Mouse (Mus musculus): ENCODE results near the gene Mrpl39.

Gene Mrpl39

GRCm38 (mm10) chr16:84744703-84745490 lies 9.4 kb upstream of the Mrpl39 start:
- DNase-seq (ENCODE audit: low spot score): no peak

DNA sequence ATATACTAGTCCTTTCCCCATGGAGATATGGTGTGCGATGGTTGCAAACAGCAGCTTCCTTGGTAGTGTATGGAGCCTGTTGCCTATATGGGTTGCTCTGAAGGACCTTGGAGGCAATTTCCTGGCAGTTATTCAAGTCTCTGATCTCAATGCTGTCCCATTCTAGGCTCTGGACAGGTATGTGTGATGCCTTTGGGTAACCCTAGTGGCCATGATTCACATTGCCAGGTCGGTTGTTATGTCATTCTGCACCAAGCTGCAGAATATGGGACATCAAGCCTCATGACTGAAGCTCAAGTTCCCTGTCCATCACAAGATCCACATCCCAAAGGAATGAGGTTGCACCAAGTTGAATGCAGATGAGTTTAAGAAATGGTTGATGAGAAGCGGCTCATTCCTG lies 1.8 kb upstream of the Mrpl39 start:
- DNase-seq (ENCODE audit: low spot score): no peak

- no peak for DNase-seq (ENCODE audit: low spot score)
Observed at GRCm38 (mm10) chr16:84734806-84735165, 756 bp downstream of the Mrpl39 start.

- DNase-seq (ENCODE audit: low spot score): no peak
Observed at GRCm38 (mm10) chr16:84720670-84721069, 14.9 kb downstream of the Mrpl39 start.

DNA sequence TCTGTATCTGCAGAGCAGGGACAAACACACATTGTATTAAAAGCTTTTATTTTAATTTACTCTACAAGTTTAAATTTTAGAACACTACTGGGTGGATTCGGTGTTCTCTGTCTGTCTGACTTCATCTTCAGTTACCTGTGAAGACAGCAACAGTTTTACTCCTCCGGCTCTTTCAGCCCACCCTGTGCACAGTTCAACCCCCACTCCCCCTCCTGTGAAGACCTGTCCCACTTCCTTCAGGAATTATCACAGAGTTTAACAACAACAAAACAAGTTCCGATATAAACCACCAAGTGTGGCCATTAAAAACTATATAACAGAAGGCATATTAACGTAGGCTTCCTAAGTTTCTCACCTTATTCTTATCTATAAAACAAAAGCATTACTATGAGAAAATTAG lies 17.3 kb downstream of the Mrpl39 start:
- no peak for DNase-seq (ENCODE audit: low spot score)

- DNase-seq (ENCODE audit: low spot score): no peak
Observed at GRCm38 (mm10) chr16:84717618-84718248, 17.8 kb downstream of the Mrpl39 start.

DNA sequence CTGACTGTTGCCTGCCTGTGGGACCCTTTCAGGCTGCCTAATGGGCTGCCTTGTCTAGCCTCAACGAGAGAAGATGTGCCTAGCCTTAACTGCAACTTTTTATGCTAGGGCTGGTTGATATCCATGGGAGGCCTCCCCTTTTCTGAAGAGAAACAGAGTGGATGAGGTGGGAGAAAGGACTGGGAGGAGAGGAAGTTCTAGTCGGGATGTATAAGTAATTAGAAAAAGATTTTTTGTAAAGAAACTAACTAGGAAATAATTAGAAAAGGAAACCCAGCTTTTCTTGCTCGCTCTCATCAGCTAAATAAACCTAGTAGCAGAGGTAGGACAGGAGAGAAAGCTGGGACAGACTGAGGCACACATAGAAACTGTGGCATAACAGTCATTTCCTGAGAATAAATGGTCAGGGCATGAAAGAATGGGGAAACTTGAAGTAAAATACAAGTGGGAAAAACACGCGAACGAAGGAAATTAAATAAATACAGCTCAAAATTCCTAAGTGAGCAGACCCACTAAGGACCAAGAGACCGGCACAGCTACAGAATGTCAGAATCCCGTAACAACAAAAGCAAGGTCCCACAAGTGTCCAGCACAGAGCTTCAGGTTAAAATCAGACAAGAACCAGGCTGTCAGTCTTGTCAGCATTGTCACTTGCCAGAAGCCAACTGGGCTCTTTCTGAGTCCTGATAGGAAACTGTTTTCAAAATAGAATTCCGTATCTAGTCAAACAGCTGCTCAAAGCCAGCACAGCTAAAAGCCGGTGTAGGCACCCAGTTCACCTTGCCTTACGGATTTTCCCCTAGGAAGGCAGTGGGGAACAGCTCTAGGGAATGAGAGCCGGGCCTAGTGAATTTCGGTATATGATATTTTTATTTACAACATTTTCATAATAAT lies 18.6 kb downstream of the Mrpl39 start:
- no peak for DNase-seq (ENCODE audit: low spot score)

GRCm38 (mm10) chr16:84716197-84716596 lies 19.3 kb downstream of the Mrpl39 start:
- no peak for DNase-seq (ENCODE audit: low spot score)

- no peak for DNase-seq (ENCODE audit: low spot score)
Observed at GRCm38 (mm10) chr16:84714978-84715377, 20.6 kb downstream of the Mrpl39 start.

DNA sequence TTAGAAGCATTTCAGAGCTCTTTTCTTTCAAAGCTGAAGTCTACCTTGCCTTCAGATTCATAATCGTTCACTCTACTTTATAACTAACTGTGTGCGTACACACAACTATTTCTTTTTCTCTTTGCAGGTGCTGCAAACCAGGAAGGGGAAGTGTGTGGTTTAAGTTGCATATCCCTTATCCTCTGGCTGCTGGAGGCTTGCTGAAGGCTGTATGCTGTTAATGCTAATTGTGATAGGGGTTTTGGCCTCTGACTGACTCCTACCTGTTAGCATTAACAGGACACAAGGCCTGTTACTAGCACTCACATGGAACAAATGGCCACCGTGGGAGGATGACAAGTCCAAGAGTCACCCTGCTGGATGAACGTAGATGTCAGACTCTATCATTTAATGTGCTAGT lies 21.6 kb downstream of the Mrpl39 start:
- no peak for DNase-seq (ENCODE audit: low spot score)

GRCm38 (mm10) chr16:84713156-84713555 lies 22.4 kb downstream of the Mrpl39 start:
- no peak for DNase-seq (ENCODE audit: low spot score)

DNA sequence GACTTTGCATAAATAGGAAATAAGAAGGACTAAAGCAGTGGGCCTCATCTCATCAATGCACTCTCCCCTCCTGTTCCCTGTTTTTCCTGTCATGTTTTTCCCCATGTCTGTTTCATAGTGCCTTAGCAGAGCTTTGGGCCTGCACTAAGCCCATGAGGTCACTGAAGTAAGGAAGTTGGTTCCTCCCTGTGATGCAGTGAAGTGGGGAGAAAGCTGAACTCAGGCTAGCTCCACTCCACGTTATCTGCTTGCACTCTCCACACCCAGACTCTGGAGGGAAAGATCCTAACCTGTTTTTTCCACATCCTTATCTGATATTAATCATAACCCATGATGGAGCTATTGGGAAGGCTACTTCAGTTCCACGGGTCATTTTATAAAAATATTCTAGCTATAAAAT lies 26.9 kb downstream of the Mrpl39 start:
- no peak for DNase-seq (ENCODE audit: low spot score)

GRCm38 (mm10) chr16:84707802-84708201 lies 27.7 kb downstream of the Mrpl39 start:
- no peak for DNase-seq (ENCODE audit: low spot score)

DNA sequence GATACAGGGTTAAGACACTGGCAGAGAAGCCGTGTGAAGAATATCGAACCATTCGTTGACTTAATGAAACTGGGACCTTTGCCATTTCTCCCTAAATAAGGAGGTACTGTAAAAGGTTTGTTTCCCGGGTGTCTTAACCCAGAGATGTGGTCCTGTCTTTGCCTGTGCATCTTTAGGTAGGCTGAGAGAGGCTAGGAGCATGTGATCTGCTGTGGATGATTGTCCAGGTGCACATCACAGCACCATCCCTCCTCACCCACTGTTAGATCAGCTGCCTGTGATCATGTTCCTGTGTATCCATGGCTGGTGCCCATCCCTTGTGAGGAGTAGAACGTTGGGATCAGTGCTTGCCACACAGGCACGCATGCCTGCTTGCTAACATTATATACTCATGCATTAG lies 29.0 kb downstream of the Mrpl39 start:
- no peak for DNase-seq (ENCODE audit: low spot score)

- no peak for DNase-seq (ENCODE audit: low spot score)
Observed at GRCm38 (mm10) chr16:84705507-84705906, 30.0 kb downstream of the Mrpl39 start.

DNA sequence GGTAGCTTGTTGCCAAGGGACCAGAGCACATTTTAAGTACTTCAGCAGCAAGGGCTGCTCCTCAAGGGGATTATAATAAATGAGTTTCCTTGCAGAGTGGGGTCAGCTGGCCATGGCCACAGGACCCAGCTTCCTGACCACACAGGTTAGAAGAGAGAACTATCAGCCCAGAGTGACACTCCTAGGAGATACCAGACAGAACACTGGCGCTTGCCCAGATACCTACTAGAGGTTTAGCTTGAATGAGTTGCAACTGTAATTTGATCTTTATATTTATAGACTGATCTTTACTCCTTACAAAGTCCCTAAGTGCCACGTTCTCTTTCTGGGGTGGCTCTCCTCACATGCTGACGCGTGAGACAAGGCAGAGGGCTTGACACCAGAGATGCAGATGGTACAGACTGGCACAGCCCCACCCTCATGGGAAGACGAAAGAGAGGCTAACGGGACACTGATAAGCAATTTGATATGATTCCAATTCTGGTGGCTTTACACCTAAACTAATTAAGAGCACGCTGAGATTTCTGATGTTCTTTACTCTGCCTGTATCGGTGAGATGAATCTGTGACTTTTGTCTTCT lies 30.8 kb downstream of the Mrpl39 start:
- DNase-seq (ENCODE audit: low spot score): no peak

GRCm38 (mm10) chr16:84703769-84704660 lies 31.5 kb downstream of the Mrpl39 start:
- no peak for DNase-seq (ENCODE audit: low spot score)

- no peak for DNase-seq (ENCODE audit: low spot score)
Observed at GRCm38 (mm10) chr16:84703129-84703768, 32.3 kb downstream of the Mrpl39 start.

DNA sequence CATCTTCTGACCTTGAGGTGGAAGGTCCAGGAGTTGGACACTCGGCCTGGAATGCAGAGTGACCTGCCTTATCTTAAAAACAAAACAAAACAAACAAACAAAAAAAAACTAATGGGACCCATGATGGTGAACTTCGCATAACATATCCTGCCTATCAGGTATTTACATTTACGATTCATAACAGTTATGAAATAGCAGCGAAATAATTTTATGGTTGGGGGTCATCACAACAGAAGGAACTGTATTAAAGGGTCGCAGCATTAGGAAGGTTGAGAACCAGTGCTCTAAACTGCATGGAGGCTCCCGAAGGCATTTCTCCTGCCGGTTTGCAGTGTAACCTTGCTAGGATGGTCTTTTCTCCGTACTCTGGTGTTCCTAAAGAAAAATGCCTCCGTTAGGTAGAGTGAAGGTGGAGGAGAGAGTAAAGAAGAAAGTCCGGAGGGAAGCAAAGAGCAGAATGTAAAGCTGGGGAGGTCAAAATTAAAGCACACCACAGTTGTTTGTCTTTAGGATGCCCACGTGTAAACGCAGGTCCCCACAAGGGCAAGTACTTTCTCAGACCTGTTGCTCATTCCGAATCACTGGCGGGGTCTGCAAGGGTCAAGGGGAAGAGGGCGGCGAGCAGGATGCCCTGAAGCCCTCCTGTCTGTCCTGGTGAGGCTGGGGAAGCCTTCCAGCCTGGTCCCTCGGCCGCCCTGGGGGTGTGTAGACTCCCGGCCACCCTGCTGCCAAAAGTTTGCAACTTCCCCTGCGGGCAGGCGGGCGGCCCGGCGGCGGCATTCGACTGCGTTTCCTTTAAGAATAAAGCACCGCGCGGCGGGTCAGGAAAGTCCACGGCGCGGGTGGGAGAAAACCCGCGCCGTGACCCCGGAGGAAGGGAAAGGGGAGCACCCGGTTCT lies 33.1 kb downstream of the Mrpl39 start:
- no peak for DNase-seq (ENCODE audit: low spot score)

DNA sequence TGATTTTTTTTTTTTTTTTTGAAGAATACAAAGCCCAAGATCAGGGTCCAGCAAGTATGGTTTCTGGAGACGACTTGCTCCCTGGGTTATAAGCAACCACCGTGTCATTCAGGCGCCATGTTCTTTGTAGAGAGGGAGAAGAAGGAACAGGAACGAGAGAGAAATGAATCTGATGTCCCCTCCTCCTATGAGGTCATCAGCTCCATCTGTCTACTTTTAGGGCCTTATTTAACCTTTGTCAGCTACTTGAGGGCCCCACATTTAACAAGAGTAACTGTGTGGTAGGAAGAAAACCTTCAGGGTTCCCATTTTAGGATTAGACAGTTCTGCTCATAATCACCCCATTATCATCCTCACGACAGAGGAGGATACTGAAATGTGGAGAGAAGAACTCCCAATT lies 34.5 kb downstream of the Mrpl39 start:
- DNase-seq (ENCODE audit: low spot score): no peak

Data from layer of hippocampus, adult 9-10 months (tissue).